Mouse (Mus musculus) kidney, postnatal 10 days (tissue): Measurements from ENCODE around the gene Spns2.
A peak's percentile ranks its signal among the peaks of the same experiment; 100 is the strongest.

ENCODE experiments used
- DNase-seq: peaks from one replicate; pipeline ENCODE4 v3.0.0; 2021; ENCODE audit warnings: mixed read lengths

The Spns2 gene

GRCm38 (mm10) chr11:72408451-72409170 is 81.1 kb downstream of the Spns2 start:
- no peak for DNase-seq

DNA sequence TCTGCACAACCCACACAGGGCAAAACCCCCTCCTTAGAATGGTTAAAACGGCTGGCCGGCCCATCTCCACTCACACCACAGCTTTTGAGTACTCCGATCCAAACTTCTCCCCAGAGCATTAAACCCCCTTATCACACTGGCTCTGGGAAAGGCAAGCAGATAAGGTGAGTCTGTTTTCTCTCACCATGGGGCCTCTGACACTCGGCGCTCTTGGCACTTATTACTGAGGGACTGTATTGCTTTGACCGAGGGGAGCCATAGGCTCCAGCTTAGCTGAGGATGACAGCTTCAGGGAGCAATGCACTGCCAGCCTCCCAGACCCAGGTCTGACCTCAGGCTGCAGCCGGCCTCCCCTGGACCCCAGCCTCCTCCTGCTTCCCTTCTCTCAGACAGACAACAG is 82.1 kb downstream of the Spns2 start:
- no peak for DNase-seq

DNA sequence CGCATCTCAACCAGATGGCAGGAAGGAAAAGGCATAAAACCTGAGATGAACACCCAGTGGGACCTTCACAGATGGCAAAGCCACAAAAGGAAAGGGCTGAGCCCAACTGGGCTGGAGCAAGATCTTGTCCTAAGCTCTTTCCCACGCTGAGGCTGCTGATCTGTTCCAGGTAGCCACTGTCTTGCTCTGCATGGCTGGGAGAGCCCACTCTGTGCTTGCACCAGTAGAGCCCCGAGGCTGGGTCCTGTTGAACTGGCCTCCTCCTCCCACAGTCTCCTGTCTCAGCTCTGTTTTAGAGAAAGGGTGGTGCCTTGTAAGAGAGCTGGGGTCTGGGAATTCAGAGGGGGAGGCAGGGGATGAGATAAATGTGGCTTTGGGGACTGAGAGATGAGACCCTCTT is 82.6 kb downstream of the Spns2 start:
- no peak for DNase-seq

DNA sequence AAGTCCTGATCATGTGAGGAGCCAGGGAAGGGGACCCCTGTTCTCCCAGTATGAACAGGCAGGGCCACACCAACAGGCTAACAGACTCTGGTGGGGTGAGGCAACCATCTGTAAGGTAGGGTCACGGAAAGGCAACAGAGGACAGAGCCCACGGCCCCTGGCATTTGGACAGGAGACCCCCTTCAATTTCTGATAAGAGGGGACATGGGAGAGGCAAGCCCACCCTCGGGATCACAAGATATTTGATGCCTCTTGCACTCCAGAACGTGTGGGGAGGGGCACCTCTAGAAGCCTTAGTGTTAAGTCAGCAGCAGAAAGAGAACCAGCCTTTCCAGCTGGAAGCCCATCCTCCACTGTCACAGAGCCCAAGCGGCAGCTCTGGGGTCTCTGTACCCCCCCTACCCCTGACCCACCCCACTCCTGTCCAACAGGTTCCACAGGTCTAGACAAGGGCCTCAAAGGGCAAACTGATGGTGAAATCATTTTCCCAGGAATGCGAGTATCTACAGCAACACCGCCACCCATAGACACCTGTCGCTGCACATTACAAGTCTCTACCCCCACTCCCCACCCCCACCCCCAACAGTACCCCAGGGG is 83.5 kb downstream of the Spns2 start:
- no peak for DNase-seq

DNA sequence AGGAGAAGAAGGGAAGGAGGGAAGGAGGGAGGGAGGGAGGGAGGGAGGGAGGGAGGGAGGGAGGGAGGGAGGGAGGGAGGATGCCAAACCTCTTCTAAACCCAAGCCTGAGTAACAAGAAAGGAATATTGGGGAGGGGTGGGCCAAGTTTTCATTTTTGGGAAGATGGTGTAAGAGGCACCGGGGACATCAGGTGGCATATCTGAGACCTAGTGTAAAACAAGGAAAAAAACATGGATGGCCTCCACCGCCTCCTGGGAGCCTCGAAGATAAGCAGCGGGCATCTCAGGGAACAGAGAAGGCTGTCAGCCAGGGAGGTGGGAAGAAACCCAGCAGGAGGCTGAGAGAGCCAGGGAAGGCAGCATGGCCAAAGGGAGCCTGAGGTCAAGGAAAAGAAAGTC is 84.2 kb downstream of the Spns2 start:
- no peak for DNase-seq

- DNase-seq, result no peak
These were observed 86.7 kb downstream of the Spns2 start for GRCm38 (mm10) chr11:72402969-72403368.

- DNase-seq, result peak; percentile 71
These were observed 87.7 kb downstream of the Spns2 start for GRCm38 (mm10) chr11:72402017-72402416.
